Mouse (Mus musculus): ENCODE results near the gene Olfr63. TPM values are rescaled to one million over a fixed set of nuclear protein-coding genes. Genes with fewer than 3 reads are reported as not detected.
"Not testable (repeated sequence)": the region's sequence is repeated elsewhere in the genome, so short reads cannot be mapped to it uniquely, and the experiment has no call there.

The Olfr63 gene
- 0.03 TPM in 1 of 2 replicates, not detected in the other for polyA plus RNA-seq (2014; fragmentation: Nextera tagmentation; extraction: Ambion mirVana)

DNA sequence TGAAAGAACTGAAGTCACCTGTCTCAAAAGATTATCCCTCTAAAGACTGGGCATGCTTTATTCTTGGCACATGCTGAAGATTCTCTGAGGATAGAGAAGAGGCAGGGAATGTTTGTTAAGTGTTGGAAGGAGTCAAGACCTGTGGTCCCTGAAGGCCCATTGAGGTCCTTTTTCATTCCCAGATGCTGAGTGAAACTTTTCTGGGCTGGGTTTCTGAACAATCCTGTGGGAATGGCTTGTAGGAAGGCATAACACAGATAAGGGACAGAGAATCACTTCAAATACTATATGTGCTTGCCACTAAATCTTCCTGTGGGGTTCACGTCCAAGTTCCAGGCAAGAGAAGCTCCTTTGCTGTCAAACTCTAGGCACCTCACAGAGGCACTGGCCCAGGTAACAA is at the start of gene Olfr63:
TSS of gene Olfr63 (plus strand) at position 301 of the 400 bp plus-strand sequence.
- ATAC-seq (replicated peaks; ENCODE audit: low FRiP score) (no peak), DNase-seq (ENCODE audit: low spot score) (no peak)
- no peak within 1 kb of the TSS for H3K4me3 ChIP-seq (ENCODE audit: low read depth, low read length)
- H3K4me2 ChIP-seq (ENCODE audit: low read depth, low read length, severe bottlenecking): no peak within 1 kb of the TSS
- H3K36me3 ChIP-seq (ENCODE audit: control insufficient read depth, insufficient read depth, low read length): no peaks in the 10 kb centered on the region
- no peak within 1 kb of the TSS for H3K27ac ChIP-seq (ENCODE audit: low read depth, low read length)
- WGBS: 82% methylated on average over 1 of the region's 1 CpGs
- H3K27me3 ChIP-seq (ENCODE audit: control insufficient read depth, insufficient read depth, low read length): no peaks in the 10 kb centered on the region
- no peak within 1 kb of the TSS for H3K9ac ChIP-seq (ENCODE audit: low read length)
- H3K4me1 ChIP-seq (replicated peaks; ENCODE audit: control insufficient read depth, insufficient read depth, low read length): no peaks in the 10 kb centered on the region
- no peaks in the 10 kb centered on the region for H3K9me3 ChIP-seq (ENCODE audit: control insufficient read depth, low read length)

DNA sequence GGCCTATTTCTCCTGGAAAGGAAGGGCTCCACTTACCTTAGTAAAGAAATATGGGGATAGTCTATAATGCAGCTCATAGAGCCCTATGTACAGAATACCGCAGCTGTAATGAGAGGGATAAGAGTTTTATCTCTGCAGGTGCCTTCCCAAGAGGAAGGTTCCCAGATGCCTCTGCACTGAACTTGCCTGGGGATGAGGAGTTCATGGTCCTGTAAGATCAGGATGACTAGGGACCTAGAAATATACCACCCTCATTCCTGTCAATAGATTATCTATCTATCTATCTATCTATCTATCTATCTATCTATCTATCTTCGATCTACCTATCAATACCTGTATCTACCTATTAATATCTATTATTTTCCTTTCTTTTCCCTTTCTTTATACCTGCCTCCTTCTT is 42.9 kb upstream of the Olfr63 start, which contains the start of gene Olfr1564:
TSS of gene Olfr1564 (minus strand) at position 101 of the 400 bp plus-strand sequence.
- H3K27ac ChIP-seq (ENCODE audit: low read depth, low read length): no peak within 1 kb of the TSS
- DNase-seq (ENCODE audit: low spot score): no peak
- no peaks in the 10 kb centered on the region for H3K4me1 ChIP-seq (replicated peaks; ENCODE audit: control insufficient read depth, insufficient read depth, low read length)
- H3K9ac ChIP-seq (ENCODE audit: low read length): no peak within 1 kb of the TSS
- no peaks in the 10 kb centered on the region for H3K9me3 ChIP-seq (ENCODE audit: control insufficient read depth, low read length)
- no peaks in the 10 kb centered on the region for H3K27me3 ChIP-seq (ENCODE audit: control insufficient read depth, insufficient read depth, low read length)
- H3K4me3 ChIP-seq (ENCODE audit: low read depth, low read length): no peak within 1 kb of the TSS
- WGBS: 88% methylated on average over 2 of the region's 2 CpGs
- H3K4me2 ChIP-seq (ENCODE audit: low read depth, low read length, severe bottlenecking): no peak within 1 kb of the TSS
- no peaks in the 10 kb centered on the region for H3K36me3 ChIP-seq (ENCODE audit: control insufficient read depth, insufficient read depth, low read length)
- ATAC-seq (replicated peaks; ENCODE audit: low FRiP score): no peak

DNA sequence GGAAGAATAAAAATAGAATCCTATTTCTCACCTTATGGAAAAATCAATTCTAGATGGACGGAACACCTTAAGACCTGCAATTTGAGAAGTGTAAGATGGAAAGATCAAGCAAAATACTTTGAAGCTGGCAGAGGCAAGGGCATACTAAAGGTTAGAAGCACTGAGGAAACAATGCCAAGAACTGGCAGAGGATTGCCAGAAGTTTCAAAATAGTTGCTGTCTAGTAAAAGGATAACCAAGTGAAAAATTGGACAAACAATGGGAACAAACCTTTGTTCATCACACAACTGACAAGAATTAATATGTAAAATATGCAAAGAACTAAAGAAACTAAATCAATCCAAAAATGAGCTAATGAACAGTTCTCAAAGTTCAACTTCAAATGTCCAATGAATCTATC is 27.8 kb upstream of the Olfr63 start:
- not testable (repeated sequence) for DNase-seq (ENCODE audit: low spot score); H3K4me3 ChIP-seq (ENCODE audit: low read depth, low read length); H3K4me2 ChIP-seq (ENCODE audit: low read depth, low read length, severe bottlenecking); ATAC-seq (replicated peaks; ENCODE audit: low FRiP score); H3K4me1 ChIP-seq (replicated peaks; ENCODE audit: control insufficient read depth, insufficient read depth, low read length); H3K36me3 ChIP-seq (ENCODE audit: control insufficient read depth, insufficient read depth, low read length); H3K27me3 ChIP-seq (ENCODE audit: control insufficient read depth, insufficient read depth, low read length); H3K9me3 ChIP-seq (ENCODE audit: control insufficient read depth, low read length); H3K9ac ChIP-seq (ENCODE audit: low read length); H3K27ac ChIP-seq (ENCODE audit: low read depth, low read length)
- WGBS: 86% methylated on average over 1 of the region's 1 CpGs

DNA sequence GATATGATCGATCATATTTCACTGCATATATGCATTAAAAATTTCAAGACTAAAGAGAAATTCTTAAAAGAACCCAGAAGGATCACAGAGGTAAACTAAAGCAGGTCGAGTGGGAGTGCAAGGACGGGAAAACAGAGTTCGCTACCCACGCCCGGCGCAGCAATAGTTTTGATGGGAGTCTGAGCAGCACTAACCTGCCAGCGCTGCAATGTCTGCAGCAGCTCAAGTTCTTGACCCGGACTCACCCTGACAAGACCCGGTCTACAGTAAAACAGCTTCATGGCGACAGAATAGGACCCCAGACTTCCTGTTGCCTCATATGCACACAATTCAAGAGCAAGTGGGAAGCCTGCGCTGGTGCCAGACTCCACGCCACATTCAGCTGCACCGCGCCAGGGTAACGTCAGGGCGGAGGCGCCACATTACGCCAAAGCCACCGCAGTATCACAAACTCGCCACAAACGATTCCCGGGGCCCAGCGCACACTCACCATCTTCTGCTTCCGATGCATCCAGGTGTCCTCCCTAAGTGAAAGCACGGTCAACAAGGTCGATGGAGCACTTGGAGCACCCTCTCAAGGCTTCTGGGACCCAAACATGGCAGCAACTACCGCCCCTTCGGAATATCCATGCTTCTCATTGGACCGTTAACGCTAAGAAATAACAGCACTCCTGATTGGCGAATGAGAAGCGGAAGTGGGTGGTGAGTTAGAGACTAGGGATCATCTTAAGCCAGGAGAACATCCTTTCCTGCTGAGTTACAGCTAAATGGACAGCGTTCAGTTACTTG is 9.8 kb upstream of the Olfr63 start, which contains the start of gene Zfp955a:
TSS of gene Zfp955a (minus strand) at position 616 of the 789 bp plus-strand sequence.
- H3K36me3 ChIP-seq (ENCODE audit: control insufficient read depth, insufficient read depth, low read length); H3K4me2 ChIP-seq (ENCODE audit: low read depth, low read length, severe bottlenecking); H3K27ac ChIP-seq (ENCODE audit: low read depth, low read length); H3K4me1 ChIP-seq (replicated peaks; ENCODE audit: control insufficient read depth, insufficient read depth, low read length); H3K9me3 ChIP-seq (ENCODE audit: control insufficient read depth, low read length); H3K27me3 ChIP-seq (ENCODE audit: control insufficient read depth, insufficient read depth, low read length); H3K9ac ChIP-seq (ENCODE audit: low read length); H3K4me3 ChIP-seq (ENCODE audit: low read depth, low read length); DNase-seq (ENCODE audit: low spot score): not testable (repeated sequence)
- ATAC-seq (replicated peaks; ENCODE audit: low FRiP score): peak; percentile 98
- WGBS: 32% methylated on average over 1 of the region's 34 CpGs

DNA sequence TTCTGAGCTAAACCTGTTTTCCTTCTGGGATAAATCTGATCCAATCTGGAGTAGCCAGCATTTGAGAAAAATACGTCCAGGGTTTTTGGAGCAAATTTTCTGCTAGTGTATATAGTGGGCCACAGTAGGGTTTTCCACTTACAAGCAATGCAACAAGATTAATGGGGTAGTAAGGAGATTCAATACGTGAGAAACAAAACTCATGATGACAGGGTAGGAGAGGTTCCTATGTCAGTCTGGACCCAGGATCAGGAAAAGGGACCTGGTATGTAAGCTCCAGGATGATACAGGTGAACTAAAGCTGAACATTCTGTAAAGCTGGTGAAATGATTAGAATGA is 9.2 kb upstream of the Olfr63 start:
- not testable (repeated sequence) for DNase-seq (ENCODE audit: low spot score); H3K9ac ChIP-seq (ENCODE audit: low read length); H3K4me3 ChIP-seq (ENCODE audit: low read depth, low read length); H3K9me3 ChIP-seq (ENCODE audit: control insufficient read depth, low read length); H3K4me2 ChIP-seq (ENCODE audit: low read depth, low read length, severe bottlenecking); H3K27me3 ChIP-seq (ENCODE audit: control insufficient read depth, insufficient read depth, low read length); H3K4me1 ChIP-seq (replicated peaks; ENCODE audit: control insufficient read depth, insufficient read depth, low read length); H3K36me3 ChIP-seq (ENCODE audit: control insufficient read depth, insufficient read depth, low read length); H3K27ac ChIP-seq (ENCODE audit: low read depth, low read length)
- no CpG with 5 or more reads among the region's 2 CpGs for WGBS
- ATAC-seq (replicated peaks; ENCODE audit: low FRiP score): peak; percentile 20; the same call in 1 of the 2 replicates

DNA sequence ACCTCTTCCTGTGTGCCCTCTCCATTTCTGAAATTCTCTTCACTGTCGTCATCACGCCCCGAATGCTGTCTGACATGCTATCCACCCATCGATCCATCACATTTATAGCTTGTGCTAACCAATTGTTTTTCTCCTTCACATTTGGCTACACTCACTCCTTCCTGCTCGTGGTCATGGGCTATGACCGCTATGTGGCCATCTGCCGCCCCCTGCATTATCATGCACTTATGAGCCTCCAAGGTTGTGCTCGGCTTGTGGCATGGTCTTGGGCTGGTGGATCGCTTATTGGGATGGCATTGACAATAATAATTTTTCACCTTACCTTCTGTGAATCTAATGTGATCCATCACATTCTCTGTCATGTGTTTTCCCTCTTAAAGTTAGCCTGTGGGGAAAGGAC is 4.4 kb downstream of the Olfr63 start:
- H3K36me3 ChIP-seq (ENCODE audit: control insufficient read depth, insufficient read depth, low read length): no peaks in the 10 kb centered on the region
- no peaks in the 10 kb centered on the region for H3K4me1 ChIP-seq (replicated peaks; ENCODE audit: control insufficient read depth, insufficient read depth, low read length)
- no peak for ATAC-seq (replicated peaks; ENCODE audit: low FRiP score)
- H3K4me2 ChIP-seq (ENCODE audit: low read depth, low read length, severe bottlenecking): no peak overlapping the region
- H3K27ac ChIP-seq (ENCODE audit: low read depth, low read length): no peak overlapping the region
- H3K9ac ChIP-seq (ENCODE audit: low read length): no peak overlapping the region
- H3K27me3 ChIP-seq (ENCODE audit: control insufficient read depth, insufficient read depth, low read length): no peaks in the 10 kb centered on the region
- no peaks in the 10 kb centered on the region for H3K9me3 ChIP-seq (ENCODE audit: control insufficient read depth, low read length)
- no peak overlapping the region for H3K4me3 ChIP-seq (ENCODE audit: low read depth, low read length)
- no peak for DNase-seq (ENCODE audit: low spot score)
- WGBS: 88% methylated on average over 9 of the region's 9 CpGs

DNA sequence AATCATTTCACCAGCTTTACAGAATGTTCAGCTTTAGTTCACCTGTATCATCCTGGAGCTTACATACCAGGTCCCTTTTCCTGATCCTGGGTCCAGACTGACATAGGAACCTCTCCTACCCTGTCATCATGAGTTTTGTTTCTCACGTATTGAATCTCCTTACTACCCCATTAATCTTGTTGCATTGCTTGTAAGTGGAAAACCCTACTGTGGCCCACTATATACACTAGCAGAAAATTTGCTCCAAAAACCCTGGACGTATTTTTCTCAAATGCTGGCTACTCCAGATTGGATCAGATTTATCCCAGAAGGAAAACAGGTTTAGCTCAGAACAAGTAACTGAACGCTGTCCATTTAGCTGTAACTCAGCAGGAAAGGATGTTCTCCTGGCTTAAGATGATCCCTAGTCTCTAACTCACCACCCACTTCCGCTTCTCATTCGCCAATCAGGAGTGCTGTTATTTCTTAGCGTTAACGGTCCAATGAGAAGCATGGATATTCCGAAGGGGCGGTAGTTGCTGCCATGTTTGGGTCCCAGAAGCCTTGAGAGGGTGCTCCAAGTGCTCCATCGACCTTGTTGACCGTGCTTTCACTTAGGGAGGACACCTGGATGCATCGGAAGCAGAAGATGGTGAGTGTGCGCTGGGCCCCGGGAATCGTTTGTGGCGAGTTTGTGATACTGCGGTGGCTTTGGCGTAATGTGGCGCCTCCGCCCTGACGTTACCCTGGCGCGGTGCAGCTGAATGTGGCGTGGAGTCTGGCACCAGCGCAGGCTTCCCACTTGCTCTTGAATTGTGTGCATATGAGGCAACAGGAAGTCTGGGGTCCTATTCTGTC is 24.8 kb downstream of the Olfr63 start, which contains the start of gene Zfp955b:
TSS of gene Zfp955b (plus strand) at position 506 of the 837 bp plus-strand sequence.
- H3K4me1 ChIP-seq (replicated peaks; ENCODE audit: control insufficient read depth, insufficient read depth, low read length); H3K27ac ChIP-seq (ENCODE audit: low read depth, low read length); H3K27me3 ChIP-seq (ENCODE audit: control insufficient read depth, insufficient read depth, low read length); H3K4me3 ChIP-seq (ENCODE audit: low read depth, low read length); H3K9ac ChIP-seq (ENCODE audit: low read length); DNase-seq (ENCODE audit: low spot score); H3K9me3 ChIP-seq (ENCODE audit: control insufficient read depth, low read length); H3K36me3 ChIP-seq (ENCODE audit: control insufficient read depth, insufficient read depth, low read length); H3K4me2 ChIP-seq (ENCODE audit: low read depth, low read length, severe bottlenecking): not testable (repeated sequence)
- ATAC-seq (replicated peaks; ENCODE audit: low FRiP score): peak; percentile 99
- no CpG with 5 or more reads among the region's 25 CpGs for WGBS

DNA sequence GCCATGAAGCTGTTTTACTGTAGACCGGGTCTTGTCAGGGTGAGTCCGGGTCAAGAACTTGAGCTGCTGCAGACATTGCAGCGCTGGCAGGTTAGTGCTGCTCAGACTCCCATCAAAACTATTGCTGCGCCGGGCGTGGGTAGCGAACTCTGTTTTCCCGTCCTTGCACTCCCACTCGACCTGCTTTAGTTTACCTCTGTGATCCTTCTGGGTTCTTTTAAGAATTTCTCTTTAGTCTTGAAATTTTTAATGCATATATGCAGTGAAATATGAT is 25.3 kb downstream of the Olfr63 start:
- not testable (repeated sequence) for H3K4me3 ChIP-seq (ENCODE audit: low read depth, low read length); ATAC-seq (replicated peaks; ENCODE audit: low FRiP score); H3K9ac ChIP-seq (ENCODE audit: low read length); H3K27me3 ChIP-seq (ENCODE audit: control insufficient read depth, insufficient read depth, low read length); H3K4me2 ChIP-seq (ENCODE audit: low read depth, low read length, severe bottlenecking); H3K36me3 ChIP-seq (ENCODE audit: control insufficient read depth, insufficient read depth, low read length); H3K9me3 ChIP-seq (ENCODE audit: control insufficient read depth, low read length); H3K27ac ChIP-seq (ENCODE audit: low read depth, low read length); DNase-seq (ENCODE audit: low spot score); H3K4me1 ChIP-seq (replicated peaks; ENCODE audit: control insufficient read depth, insufficient read depth, low read length)
- no CpG with 5 or more reads among the region's 9 CpGs for WGBS

Measured in forebrain, embryonic 11.5 days (tissue).